Mouse (Mus musculus) stomach, postnatal 0 days (tissue): ENCODE measurements around the gene Cd209b.
A peak's percentile ranks its signal among the peaks of the same experiment; 100 is the strongest.

Source experiments
- CTCF ChIP-seq: IDR thresholded peaks from 2 replicates; pipeline ENCODE4 v1.5.1; 2016; ENCODE audit warnings: antibody characterized with exemption, low read depth, mild to moderate bottlenecking, moderate library complexity
- EP300 ChIP-seq: optimal IDR thresholded peaks from 2 replicates; pipeline ENCODE3; 2016; ENCODE audit warnings: antibody characterized with exemption

DNA sequence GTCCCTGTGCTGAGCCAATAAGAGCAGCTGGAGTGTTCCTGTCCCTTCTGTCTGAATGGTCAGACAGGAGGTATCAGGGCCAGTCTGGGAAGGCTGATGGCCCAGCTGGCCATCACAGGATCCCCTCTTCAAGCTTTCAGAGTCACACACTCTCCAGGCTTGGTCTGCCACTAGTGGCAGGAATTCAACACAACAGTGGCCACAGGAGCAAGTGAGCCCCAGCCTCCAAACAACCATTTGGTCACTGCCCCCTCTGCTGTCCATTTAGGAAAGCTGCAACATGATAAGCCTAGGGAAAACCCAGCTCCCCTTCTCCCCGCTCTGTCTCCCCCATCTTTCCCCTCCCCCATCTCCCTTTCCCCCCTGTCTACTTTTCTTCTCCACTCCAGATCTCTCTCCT lies 29.4 kb upstream of the Cd209b start:
- TF ChIP-seq CTCF: peak; percentile 57
- TF ChIP-seq EP300: no peak
